Mouse (Mus musculus) megakaryocyte, adult 5-6 weeks (primary cell): ENCODE data around the gene Nrxn3. TPM values are rescaled to one million over a fixed set of nuclear protein-coding genes. Genes with fewer than 3 reads are reported as not detected.

Experiments
- ATAC-seq: 2 replicates; pipeline ENCODE4 v1.8.0; 2016; ENCODE audit warnings: mild to moderate bottlenecking, inconsistent platforms; ENCODE audit not compliant: poor library complexity, severe bottlenecking
- total RNA-seq, 2 experiments: library from RNA; stranded (forward) in 1 of 2; stranded (reverse) in 1 of 2; fragments of 153-499, 151-499 nt in 1 of 2; fragments of 221-1000, 200-1000 nt in 1 of 2; gene quantifications; 2 replicates each; pipeline versions ENCODE4 v1.2.3 to v1.2.4; 2015 to 2017

Nrxn3 gene
- total RNA-seq, 2 experiments from 2014 or later: not detected

DNA sequence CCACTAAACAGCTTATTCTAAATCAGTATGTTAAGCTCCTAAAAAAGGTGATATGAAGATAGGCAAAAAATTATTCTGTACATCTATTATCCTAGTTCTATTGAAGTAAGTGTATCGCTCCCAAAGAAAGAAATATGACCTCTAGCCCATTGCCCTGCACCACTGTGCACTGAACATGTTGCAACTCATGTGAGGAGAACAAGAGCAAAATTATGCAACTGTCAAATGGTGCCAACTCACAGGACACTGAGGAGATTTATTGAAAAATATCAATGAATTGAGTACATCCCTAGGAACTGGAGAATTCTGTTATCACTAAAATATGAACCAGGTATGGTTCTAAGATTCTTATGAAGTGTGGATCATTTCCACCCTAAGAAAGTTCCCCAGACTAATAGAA is 1479.8 kb downstream of the Nrxn3 start:
- ATAC-seq: no peak

DNA sequence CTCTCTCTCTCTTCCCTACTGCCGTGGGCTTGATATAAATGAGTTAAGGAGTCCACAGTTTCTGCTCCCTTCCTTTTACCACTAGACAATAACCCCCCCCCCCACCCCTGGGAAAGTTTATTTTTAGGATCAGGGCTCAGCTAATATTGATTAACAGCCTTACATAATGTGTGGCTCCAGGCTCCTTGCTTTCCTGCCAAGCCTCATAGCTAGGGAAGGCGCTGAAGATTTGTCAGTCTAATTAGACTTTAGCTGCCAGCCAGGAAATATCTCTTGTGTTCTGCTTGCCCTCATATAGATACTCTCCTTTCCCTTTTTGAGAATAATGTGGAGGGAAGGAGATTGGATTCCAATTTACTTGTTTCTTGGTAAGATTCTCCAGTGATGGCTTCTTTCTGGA is 1488.7 kb downstream of the Nrxn3 start:
- no peak for ATAC-seq

DNA sequence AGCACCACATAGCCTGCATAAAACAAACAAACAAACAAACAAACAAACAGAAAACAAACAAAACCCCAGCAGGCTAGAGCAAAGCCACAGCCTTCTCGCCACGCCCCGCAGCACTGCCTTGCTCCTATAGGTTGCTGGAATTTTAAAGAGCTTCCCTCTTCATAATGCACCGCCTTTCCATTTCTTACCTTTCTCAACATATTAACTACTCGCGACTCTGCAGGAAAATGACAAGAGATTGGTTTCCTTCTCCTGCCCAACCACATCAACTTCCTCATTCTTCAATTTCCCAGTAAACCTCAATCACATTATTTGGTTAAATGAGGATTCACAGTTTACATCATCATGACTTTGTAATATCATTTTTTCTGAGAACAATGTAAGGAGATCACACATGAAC is 1494.4 kb downstream of the Nrxn3 start:
- ATAC-seq: no peak

DNA sequence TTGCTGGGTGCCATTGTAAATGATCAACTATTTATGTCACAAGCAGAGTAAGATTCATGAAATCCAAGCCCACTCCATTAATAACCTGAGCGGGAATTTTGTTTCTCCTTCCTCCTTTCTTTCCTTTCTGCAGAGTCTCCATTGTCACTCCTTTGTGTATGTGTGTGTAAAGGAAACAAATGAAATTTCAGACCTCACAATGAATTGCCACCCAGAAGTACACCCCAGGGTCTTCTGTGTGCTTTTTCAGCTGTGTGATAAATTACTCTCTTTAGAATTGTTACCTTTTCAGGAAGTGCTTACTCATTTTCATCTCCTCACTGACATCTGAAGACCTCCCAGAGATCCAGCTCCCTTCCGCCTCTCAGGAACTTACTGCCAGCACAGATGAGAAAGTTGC is 1506.4 kb downstream of the Nrxn3 start:
- no peak for ATAC-seq

DNA sequence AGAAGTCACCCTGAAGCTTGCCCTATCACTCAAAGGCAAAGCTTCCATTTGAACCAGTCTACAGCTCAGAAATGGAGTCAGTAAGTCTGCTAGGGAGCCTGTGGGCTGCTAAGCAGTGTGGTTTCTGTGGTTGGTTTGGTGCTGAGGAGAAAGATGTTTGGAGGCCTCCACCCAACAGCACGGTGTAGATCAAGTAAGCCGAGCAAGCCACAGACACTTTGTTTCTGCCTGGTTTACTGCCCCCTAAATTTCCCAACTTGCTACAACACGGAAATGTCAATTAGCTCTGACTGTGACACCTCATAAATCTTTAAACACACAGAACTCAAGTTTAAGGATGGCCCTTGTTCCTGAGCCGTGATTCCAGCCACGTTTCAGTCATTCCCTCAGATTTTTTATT is 1513.4 kb downstream of the Nrxn3 start:
- peak; percentile 43; the same call in 1 of the 2 replicates for ATAC-seq

DNA sequence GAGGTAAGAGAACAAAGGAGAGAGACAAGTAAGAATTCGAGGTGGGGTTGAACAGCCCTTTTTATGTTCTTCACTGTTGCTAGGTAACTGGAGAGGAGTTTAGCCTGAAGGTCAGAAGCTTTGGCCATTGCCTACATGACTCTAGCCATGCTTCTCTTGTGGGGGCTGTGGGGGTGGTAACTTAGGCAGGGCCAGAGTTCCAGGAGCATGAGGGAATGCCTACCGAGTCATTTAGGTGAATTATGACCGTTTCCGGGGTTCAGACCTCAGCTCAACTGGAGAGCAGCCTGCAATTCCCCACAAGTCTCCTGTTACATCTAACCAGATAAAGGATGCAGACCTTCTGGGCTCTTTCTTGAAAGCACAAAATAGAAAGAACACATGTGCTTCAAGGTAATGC is 1537.6 kb downstream of the Nrxn3 start:
- ATAC-seq: no peak

DNA sequence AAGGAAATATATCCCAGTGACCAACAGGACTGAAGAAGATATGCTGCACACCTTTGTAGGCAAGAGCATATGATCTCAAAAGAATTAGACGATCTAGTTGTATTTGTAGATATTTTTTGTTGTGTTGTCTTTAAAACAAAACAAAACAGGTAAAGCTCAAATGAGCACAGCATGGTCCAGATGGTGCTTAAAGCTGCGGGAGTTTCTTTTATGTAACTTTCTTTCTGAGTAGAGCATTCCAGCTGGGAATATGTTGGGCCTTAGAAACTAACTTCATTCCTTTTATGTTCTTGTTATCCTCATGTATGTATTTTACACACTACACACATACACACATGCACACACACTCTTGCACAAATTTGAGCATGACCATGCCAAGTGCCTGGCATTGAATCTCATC is 1545.4 kb downstream of the Nrxn3 start:
- no peak for ATAC-seq

DNA sequence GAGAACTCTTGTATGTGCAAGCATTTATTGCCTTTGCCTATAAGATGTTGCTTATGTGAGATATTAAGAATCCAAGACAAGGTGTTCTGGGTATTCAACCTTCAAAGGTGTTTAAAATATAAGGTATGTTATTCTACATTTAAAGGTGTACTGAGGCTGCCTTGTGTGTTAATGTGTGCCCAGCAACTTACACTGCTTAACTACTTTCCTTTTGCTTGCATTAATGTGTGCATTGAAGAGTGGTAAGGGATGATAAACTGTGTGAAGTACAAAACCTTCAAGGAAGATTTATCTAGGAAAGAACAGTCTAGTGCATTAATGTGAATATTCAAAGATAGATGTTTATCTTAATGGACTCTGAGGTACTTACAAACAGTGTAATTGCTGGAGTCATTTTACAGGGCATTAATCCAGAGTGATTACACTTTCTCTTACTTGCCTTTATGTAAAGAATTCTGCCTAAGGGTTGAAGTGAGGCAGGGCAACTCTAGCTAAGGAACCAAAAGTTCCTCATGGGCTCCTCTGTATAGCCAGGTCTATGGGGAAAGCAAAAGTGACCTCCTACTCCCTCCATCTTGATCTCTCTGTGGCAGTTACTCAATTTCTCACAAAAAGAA is 1548.2 kb downstream of the Nrxn3 start:
- ATAC-seq: no peak

DNA sequence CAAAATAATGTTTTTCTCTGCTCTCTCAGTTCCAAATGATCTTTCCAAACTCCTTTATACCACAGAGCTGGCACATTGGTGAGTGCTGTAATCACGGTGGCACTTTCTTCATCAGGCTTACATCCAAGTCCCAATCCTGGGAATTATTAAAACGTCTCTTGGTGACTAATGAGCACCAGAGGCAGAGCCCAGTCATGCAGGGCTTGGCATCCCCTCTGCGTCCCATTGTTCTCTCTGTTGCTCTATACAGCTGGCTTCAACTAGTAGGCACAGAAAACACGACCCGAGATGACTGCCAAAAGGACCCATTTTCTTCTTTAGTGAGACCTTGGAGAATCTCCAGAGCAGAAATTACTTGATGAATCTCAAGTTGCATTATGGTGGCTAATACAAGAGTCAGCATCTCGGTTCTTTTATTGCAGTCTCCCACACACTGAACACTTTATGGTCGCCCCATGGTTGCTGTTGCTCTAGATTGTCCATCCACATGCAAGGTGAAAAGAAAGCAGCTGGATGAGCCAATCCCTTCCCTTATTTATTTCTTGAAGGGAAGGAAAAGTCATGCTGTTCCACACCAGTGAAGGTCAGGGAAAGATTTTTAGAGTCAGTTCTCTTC is 1552.1 kb downstream of the Nrxn3 start:
- no peak for ATAC-seq

DNA sequence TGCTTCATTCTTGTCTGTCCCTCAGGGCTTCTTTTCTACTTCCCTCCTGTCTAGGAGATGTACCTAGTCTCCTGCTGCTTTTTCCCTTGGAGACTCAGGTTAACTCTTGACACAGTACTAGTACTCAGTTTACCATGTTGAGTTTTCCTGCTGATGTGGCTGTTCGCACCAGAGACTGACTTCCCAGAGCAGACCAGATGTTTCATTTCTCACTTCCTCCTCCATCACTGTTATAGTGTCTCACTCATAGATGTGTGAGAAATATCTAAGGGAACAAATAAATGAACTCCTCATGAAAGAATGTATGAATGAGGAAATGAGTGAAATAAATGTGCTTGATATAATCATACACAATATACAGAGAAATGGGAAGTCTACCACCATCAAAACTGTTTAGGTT is 1558.6 kb downstream of the Nrxn3 start:
- ATAC-seq: no peak

DNA sequence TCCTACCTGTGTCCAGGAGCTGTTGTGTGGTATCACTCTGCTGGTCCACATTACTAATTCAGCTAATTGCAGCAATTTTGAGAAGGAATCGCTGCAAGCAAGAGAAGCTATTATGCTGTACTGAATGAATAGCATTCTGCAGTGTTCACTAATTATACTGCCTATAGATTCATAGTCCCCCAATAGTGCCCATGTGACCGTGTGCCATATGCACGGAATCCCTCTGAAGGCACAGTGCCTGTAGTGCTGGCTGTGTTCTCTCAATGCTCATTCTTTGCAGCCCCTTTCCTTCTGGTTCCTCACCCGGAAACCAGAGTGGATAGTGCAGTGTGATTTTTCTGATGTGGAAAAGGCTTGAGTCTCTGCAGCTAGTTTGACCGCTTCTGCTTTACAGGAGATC is 1560.3 kb downstream of the Nrxn3 start:
- ATAC-seq: no peak

DNA sequence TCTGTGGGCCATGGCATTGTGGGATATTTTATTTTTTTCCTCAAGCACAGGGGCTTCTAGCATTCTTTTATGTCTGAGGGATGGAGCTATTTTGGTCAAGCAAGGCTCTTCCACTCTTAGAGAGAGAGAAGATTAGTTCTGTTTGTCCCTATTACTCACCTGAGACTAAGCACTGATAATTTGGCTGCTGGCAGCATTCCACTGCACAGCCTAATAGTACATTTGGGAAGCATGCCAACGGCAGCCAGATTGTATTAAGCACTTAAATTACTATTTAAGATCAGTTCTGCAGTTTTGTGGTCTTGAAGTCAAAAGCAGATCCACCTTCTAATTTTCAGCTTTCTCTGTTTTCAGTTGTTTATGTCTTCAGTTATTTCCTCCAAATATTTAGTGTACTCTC is 1580.0 kb downstream of the Nrxn3 start:
- ATAC-seq: no peak

DNA sequence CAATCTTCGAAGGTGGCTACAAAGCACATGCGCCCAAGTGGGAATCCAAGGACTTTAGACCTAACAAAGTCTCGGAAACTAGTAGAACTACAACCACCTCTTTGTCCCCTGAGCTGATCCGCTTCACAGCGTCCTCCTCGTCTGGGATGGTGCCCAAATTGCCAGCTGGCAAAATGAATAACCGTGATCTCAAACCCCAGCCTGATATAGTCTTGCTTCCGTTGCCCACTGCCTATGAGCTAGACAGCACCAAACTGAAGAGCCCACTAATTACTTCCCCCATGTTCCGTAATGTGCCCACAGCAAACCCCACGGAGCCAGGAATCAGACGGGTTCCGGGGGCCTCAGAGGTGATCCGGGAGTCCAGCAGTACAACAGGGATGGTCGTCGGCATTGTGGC is 1609.1 kb downstream of the Nrxn3 start:
- ATAC-seq: no peak

DNA sequence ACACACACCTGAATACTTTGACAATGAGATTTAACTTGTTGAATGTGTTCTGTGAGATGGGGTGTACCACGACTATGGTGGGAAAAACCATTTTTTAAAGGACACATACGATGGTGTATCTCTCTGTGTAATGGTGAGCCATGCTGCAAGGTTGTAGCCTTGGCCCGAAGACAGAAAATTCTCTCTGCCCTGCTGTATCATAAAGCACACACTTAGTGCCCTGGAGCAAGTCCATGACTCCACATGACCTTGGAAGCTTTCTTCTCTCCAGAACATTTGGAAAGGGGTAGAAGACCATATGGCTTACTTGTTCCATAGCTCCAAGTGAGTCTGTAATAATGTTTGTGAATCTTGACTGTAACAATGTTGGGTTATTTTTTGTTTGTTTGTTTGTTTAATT is 1609.8 kb downstream of the Nrxn3 start:
- ATAC-seq: no peak

DNA sequence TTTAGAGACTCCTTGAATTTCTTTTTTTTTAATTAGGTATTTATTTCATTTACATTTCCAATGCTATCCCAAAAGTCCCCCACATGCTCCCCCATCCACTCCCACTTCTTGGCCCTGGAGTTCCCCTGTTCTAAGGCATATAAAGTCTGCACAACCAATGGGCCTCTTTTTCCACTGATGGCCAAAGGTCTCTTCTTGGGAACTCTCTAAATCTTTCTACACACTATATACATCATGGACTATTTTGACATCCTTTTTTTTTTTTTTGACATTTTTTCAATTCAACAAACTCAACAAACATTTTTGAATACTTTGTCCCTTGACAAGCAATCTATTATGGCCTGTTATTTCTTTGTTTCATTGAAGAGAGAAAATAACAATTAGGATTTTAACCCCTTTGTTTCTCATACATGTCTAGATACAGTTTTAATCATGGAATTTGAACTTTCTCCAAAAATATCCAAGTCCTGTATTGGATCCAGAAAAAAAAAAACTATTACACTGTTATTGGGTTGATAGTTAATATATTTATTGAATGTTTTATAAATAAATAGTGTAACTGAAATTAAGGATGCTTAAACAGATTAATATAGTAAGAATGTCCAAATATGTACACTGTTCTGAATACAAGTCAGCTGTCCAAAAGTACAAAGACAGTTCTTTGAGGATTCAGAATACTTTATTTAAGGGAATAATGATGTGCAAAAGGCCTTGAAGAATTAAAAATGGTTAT is 1615.0 kb downstream of the Nrxn3 start:
- no peak for ATAC-seq

DNA sequence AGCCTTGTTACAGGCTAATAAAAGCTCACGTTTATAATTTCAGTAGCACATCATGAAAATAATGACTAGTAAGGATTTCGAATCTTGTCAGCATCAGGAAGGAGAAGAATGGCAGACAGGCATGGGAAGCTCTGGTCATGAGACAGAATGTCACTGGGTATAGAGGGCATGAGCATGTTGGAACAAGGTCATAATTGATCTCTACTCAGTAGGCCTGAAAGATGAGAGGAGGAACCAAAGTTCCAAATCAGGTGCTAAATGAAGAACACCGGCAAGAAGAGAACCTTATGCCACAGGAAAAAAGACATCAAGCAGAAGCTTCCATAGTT is 1615.5 kb downstream of the Nrxn3 start:
- no peak for ATAC-seq
